Mouse (Mus musculus) intestine, embryonic 14.5 days (tissue): ENCODE measurements around the gene P2ry12. TPM values are rescaled to one million over a fixed set of nuclear protein-coding genes. Genes with fewer than 3 reads are reported as not detected.

Source experiments
- ATAC-seq: fragments of 200-750 bp; cut with Nextera tagmentation; replicated peaks from 2 replicates; pipeline ENCODE4 v1.8.0; 2017; ENCODE audit warnings: low read depth, moderate number of reproducible peaks, moderate TSS enrichment, moderate library complexity; ENCODE audit not compliant: low FRiP score, low TSS enrichment
- DNase-seq: peaks from one replicate; pipeline ENCODE4 v3.0.0-alpha.2; 2018; ENCODE audit warnings: low spot score
- H3K27ac ChIP-seq: fragments of 300-500 bp; sonication (generic); 2 replicates; pipeline ENCODE4 v1.5.1; 2014; ENCODE audit warnings: low read depth, mild to moderate bottlenecking, control low read depth
- H3K27me3 ChIP-seq: fragments of 300-500 bp; sonication (generic); replicated peaks from 2 replicates; pipeline ENCODE4 v1.6.1; 2014; ENCODE audit warnings: low read length, control low read depth; ENCODE audit not compliant: control insufficient read depth, insufficient read depth
- H3K36me3 ChIP-seq: fragments of 300-500 bp; sonication (generic); 2 replicates; pipeline ENCODE4 v1.6.1; 2014; ENCODE audit warnings: low read length, control low read depth; ENCODE audit not compliant: control insufficient read depth, insufficient read depth
- H3K4me1 ChIP-seq: fragments of 300-500 bp; sonication (generic); replicated peaks from 2 replicates; pipeline ENCODE4 v1.6.1; 2014; ENCODE audit warnings: low read length, control low read depth, mixed read lengths; ENCODE audit not compliant: control insufficient read depth, insufficient read depth
- H3K4me2 ChIP-seq: fragments of 300-500 bp; sonication (generic); 2 replicates; pipeline ENCODE4 v1.6.1; 2014; ENCODE audit warnings: low read length
- H3K4me3 ChIP-seq: fragments of 300-500 bp; sonication (generic); 2 replicates; pipeline ENCODE4 v1.5.1; 2014; ENCODE audit warnings: low read depth, low read length, control low read depth, mixed read lengths
- H3K9ac ChIP-seq: fragments of 300-500 bp; sonication (generic); 2 replicates; pipeline ENCODE4 v1.6.1; 2014; ENCODE audit warnings: mild to moderate bottlenecking, low read length
- H3K9me3 ChIP-seq: fragments of 300-500 bp; sonication (generic); 2 replicates; pipeline ENCODE4 v1.6.1; 2016; ENCODE audit warnings: low read length, control low read depth; ENCODE audit not compliant: control insufficient read depth
- WGBS: fragments of 180-500 bp; shearing (Covaris S2); extraction: QIAGEN DNeasy Blood & Tissue Kit; methylation state at CpG from one replicate; pipeline ENCODE4 v1.1.7; 2014; 5-methylcytosine and 5-hydroxymethylcytosine counted together
- polyA plus RNA-seq: library from polyadenylated mRNA; unstranded; fragments of >200 nt; fragmentation: Nextera tagmentation; extraction: Ambion mirVana; gene quantifications from 2 replicates; pipeline ENCODE4 v1.2.1, GENCODE M21; 2014

Gene P2ry12
- polyA plus RNA-seq, 1 experiment from 2014 or later, result 1.9 TPM

- DNase-seq, result no peak
- Histone ChIP-seq H3K4me2 (no peak overlapping the region), H3K9ac (no peak overlapping the region), H3K27me3 (no peaks in the 10 kb centered on the region), H3K4me1 (no peaks in the 10 kb centered on the region), H3K36me3 (no peaks in the 10 kb centered on the region), H3K27ac (no peak overlapping the region), H3K4me3 (no peak overlapping the region), H3K9me3 (no peaks in the 10 kb centered on the region)
- WGBS, result 78% methylated on average over 20 of the region's 20 CpGs
- ATAC-seq, result no peak
Observed at GRCm38 (mm10) chr3:59257740-59258664, 4.7 kb downstream of the P2ry12 start.

DNA sequence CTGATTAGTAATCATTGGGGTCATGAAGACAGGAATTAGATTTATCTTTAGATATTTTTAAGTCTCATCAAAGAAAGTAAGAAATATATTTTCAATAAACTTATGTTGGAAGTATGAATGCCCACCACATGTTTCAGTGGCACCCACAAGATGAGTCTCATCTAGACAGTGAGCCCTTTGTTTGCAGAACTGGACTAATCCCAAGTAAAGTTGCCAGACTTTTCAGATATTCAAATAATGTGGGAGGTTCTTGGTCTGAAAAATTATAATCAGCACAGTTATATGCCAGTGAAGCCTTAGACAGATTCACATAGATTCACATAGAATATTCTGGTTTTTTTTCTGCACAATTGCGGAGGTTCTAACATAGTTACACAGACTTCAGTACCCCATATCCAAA is 12.2 kb downstream of the P2ry12 start:
- 98% methylated on average over 1 of the region's 1 CpGs for WGBS
- no peak for DNase-seq

GRCm38 (mm10) chr3:59248031-59248430 is 14.6 kb downstream of the P2ry12 start:
- DNase-seq (no peak), ATAC-seq (no peak)
- no peak overlapping the region for H3K9ac ChIP-seq
- no peaks in the 10 kb centered on the region for H3K36me3 ChIP-seq
- WGBS, result 83% methylated on average over 6 of the region's 6 CpGs
- no peak overlapping the region for H3K27ac ChIP-seq
- no peaks in the 10 kb centered on the region for H3K27me3 ChIP-seq
- H3K4me3 ChIP-seq, result no peak overlapping the region
- no peaks in the 10 kb centered on the region for H3K4me1 ChIP-seq
- H3K4me2 ChIP-seq, result no peak overlapping the region
- no peaks in the 10 kb centered on the region for H3K9me3 ChIP-seq

More for the DNA sequence above, 12.2 kb downstream of the P2ry12 start:
- ATAC-seq, result no peak
- no peak overlapping the region for H3K4me3 ChIP-seq
- H3K9ac ChIP-seq, result no peak overlapping the region
- H3K27me3 ChIP-seq, result no peaks in the 10 kb centered on the region
- H3K9me3 ChIP-seq, result no peaks in the 10 kb centered on the region
- no peak overlapping the region for H3K27ac ChIP-seq
- no peaks in the 10 kb centered on the region for H3K4me1 ChIP-seq
- H3K36me3 ChIP-seq, result no peaks in the 10 kb centered on the region
- H3K4me2 ChIP-seq, result no peak overlapping the region

DNA sequence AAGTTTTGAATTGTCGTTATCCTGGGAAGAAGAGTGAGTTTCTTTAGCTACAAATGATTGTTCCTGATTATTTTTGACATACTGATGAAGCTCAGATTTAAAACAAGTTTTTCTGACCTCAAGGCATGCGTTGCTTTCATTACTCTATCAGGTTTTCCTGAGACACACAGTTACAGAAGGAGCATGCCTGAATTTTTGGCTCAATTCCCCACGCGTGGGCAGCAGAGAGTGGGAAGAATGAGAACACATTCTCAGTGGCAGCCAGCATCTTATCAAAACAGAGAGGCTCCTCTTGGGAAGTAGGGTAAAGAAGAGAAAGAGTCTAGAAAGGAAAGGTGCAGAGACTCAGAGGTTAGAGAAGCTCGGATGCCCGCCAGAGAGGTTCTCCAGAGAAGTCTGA is 19.3 kb downstream of the P2ry12 start:
- Histone ChIP-seq H3K27me3 (no peaks in the 10 kb centered on the region), H3K4me3 (no peak overlapping the region), H3K9ac (no peak overlapping the region), H3K4me2 (no peak overlapping the region), H3K9me3 (no peaks in the 10 kb centered on the region), H3K27ac (no peak overlapping the region), H3K4me1 (no peaks in the 10 kb centered on the region), H3K36me3 (no peaks in the 10 kb centered on the region)
- ATAC-seq (no peak), DNase-seq (no peak)
- WGBS, result 72% methylated on average over 6 of the region's 6 CpGs

GRCm38 (mm10) chr3:59234878-59235277 is 27.8 kb downstream of the P2ry12 start:
- no peaks in the 10 kb centered on the region for H3K9me3 ChIP-seq
- H3K27me3 ChIP-seq, result no peaks in the 10 kb centered on the region
- WGBS, result 65% methylated on average over 5 of the region's 5 CpGs
- no peak overlapping the region for H3K4me3 ChIP-seq
- H3K4me1 ChIP-seq, result no peaks in the 10 kb centered on the region
- no peak for DNase-seq
- no peak overlapping the region for H3K4me2 ChIP-seq
- ATAC-seq, result no peak
- H3K36me3 ChIP-seq, result no peaks in the 10 kb centered on the region
- no peak overlapping the region for H3K9ac ChIP-seq
- no peak overlapping the region for H3K27ac ChIP-seq

DNA sequence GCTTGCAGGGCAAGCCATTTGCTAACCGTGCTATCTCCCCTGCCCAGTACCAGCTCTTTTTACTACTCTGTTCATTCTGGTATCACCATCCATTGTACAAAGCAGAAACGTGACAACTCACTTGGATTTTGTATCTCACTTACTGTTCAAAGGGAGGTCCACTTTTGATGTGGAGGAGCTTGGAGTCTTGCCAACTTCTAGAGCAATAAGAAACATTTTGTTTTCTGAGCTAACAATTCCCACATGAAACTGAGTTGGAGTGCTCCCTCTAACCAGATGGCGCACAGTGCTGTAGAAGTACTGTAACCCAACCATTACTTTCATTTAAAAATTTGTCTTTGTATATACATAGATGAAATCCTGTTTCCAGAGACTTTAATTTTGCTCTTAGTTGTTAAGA is 31.8 kb downstream of the P2ry12 start:
- Histone ChIP-seq H3K27me3 (no peaks in the 10 kb centered on the region), H3K27ac (no peak overlapping the region), H3K36me3 (no peaks in the 10 kb centered on the region), H3K4me2 (no peak overlapping the region), H3K4me3 (no peak overlapping the region), H3K9ac (no peak overlapping the region), H3K4me1 (no peaks in the 10 kb centered on the region), H3K9me3 (no peaks in the 10 kb centered on the region)
- DNase-seq, result no peak
- no peak for ATAC-seq
- 83% methylated on average over 3 of the region's 3 CpGs for WGBS

- H3K27ac ChIP-seq, result peak overlapping the region; percentile 29; the same call in 1 of the 2 replicates
- H3K4me2 ChIP-seq, result no peak overlapping the region
- no peaks in the 10 kb centered on the region for H3K36me3 ChIP-seq
- H3K9me3 ChIP-seq, result no peaks in the 10 kb centered on the region
- H3K27me3 ChIP-seq, result no peaks in the 10 kb centered on the region
- 48% methylated on average over 10 of the region's 10 CpGs for WGBS
- no peak overlapping the region for H3K9ac ChIP-seq
- H3K4me1 ChIP-seq, result no peaks in the 10 kb centered on the region
- no peak for ATAC-seq
- no peak overlapping the region for H3K4me3 ChIP-seq
- DNase-seq, result no peak
Observed at GRCm38 (mm10) chr3:59228730-59229551, 33.7 kb downstream of the P2ry12 start.

GRCm38 (mm10) chr3:59227696-59228095 is 35.0 kb downstream of the P2ry12 start:
- no peak overlapping the region for H3K9ac ChIP-seq
- no peak overlapping the region for H3K4me3 ChIP-seq
- H3K36me3 ChIP-seq, result no peaks in the 10 kb centered on the region
- no peak overlapping the region for H3K27ac ChIP-seq
- H3K4me1 ChIP-seq, result no peaks in the 10 kb centered on the region
- ATAC-seq (no peak), DNase-seq (no peak)
- no peaks in the 10 kb centered on the region for H3K9me3 ChIP-seq
- H3K4me2 ChIP-seq, result no peak overlapping the region
- H3K27me3 ChIP-seq, result no peaks in the 10 kb centered on the region
- 93% methylated on average over 9 of the region's 9 CpGs for WGBS
